In the genomic region with DNA sequence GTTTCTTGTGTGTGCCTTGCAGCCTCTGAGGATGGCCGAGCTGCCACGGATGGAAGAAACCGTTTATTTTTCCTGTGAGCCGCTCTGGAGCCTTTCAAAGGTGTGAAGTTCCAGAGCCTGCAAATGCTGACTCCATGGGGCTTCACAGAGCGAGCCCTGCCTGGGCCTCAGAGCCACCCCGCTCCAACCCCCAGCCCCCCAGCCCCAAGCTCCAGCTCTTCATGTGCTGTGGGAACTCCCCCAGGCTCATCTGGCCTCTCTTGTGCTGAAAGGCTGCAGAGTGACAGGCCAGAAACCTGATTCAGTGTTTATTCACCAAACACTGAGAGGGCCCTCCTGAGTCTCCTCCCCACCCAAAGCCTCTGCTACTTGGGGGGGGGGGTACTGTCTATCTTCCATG, we compare ENCODE assay signal across 20 mouse cellular contexts.
DNase-seq lines count a peak whose midpoint lies in the region; ATAC-seq and TF ChIP-seq lines count a peak whose summit lies in the region.
"Had no signal": no experiment of that assay in that cellular context is flagged by ENCODE, and none has a peak within 500 bp of the region (broad histone marks: within the 10 kb centered on the region; RNA-seq: fewer than 3 reads in every experiment).

No protein-coding gene starts in this region.

- no peak for DNase-seq in forebrain, postnatal 0 days
- peak; percentile 38 for DNase-seq in lung, embryonic 14.5 days
- no peak for DNase-seq in lung, adult 2 months
- no peak for DNase-seq in layer of hippocampus, adult 9-10 months (ENCODE audit: low spot score)
- DNase-seq: adrenal gland, postnatal 25 days; cerebellum, adult 18-20 months; cerebellum, postnatal 25 days; gastrocnemius, postnatal 25 days; kidney, adult 2 months; lung, postnatal 10 days; midbrain, embryonic 14.5 days; right cerebral cortex, postnatal 14 days; spleen, adult 18-20 months; thymus, adult 18-20 months had no signal

- no peaks in the 10 kb centered on the region for H3K36me3 ChIP-seq in forebrain, embryonic 12.5 days (replicated peaks)
- no peaks in the 10 kb centered on the region for H3K36me3 ChIP-seq in forebrain, postnatal 0 days (ENCODE audit: insufficient read depth)
- H3K36me3 ChIP-seq in lung, embryonic 14.5 days (ENCODE audit: insufficient read depth): no peaks in the 10 kb centered on the region
- no peaks in the 10 kb centered on the region for H3K36me3 ChIP-seq in embryonic facial prominence, embryonic 12.5 days
- no peaks in the 10 kb centered on the region for H3K36me3 ChIP-seq in limb, embryonic 15.5 days
- H3K36me3 ChIP-seq: heart, embryonic 15.5 days; liver, embryonic 15.5 days had no signal

- peak overlapping the region; percentile 31; the same call in 1 of the 2 replicates for H3K27ac ChIP-seq in forebrain, embryonic 12.5 days
- H3K27ac ChIP-seq in forebrain, postnatal 0 days (ENCODE audit: low read depth, low read length): no peak overlapping the region
- no peak overlapping the region for H3K27ac ChIP-seq in lung, embryonic 14.5 days (ENCODE audit: low read depth)
- peak overlapping the region; percentile 52 for H3K27ac ChIP-seq in embryonic facial prominence, embryonic 12.5 days
- H3K27ac ChIP-seq in limb, embryonic 15.5 days: peak overlapping the region; percentile 54
- H3K27ac ChIP-seq: heart, embryonic 15.5 days; liver, embryonic 15.5 days had no signal

- no peak overlapping the region for H3K4me2 ChIP-seq in forebrain, embryonic 12.5 days
- H3K4me2 ChIP-seq in forebrain, postnatal 0 days (ENCODE audit: low read depth): no peak overlapping the region
- H3K4me2 ChIP-seq in lung, embryonic 14.5 days: no peak overlapping the region
- no peak overlapping the region for H3K4me2 ChIP-seq in embryonic facial prominence, embryonic 12.5 days (replicated peaks)
- no peak overlapping the region for H3K4me2 ChIP-seq in limb, embryonic 15.5 days
- H3K4me2 ChIP-seq: heart, embryonic 15.5 days; liver, embryonic 15.5 days had no signal

- H3K9me3 ChIP-seq in forebrain, embryonic 12.5 days: no peaks in the 10 kb centered on the region
- H3K9me3 ChIP-seq in forebrain, postnatal 0 days (ENCODE audit: low read length): no peaks in the 10 kb centered on the region
- H3K9me3 ChIP-seq in lung, embryonic 14.5 days (ENCODE audit: low read depth, low read length): no peaks in the 10 kb centered on the region
- H3K9me3 ChIP-seq in embryonic facial prominence, embryonic 12.5 days: no peaks in the 10 kb centered on the region
- no peaks in the 10 kb centered on the region for H3K9me3 ChIP-seq in limb, embryonic 15.5 days
- H3K9me3 ChIP-seq: heart, embryonic 15.5 days; liver, embryonic 15.5 days had no signal

- TF ChIP-seq POLR2A in lung, adult 2 months (IDR thresholded peaks at IDR 0.05; ENCODE audit: borderline replicate concordance, extremely low read depth, low read depth, low read length): no peak

- H3K4me3 ChIP-seq in forebrain, embryonic 12.5 days (replicated peaks): no peak overlapping the region
- H3K4me3 ChIP-seq in forebrain, postnatal 0 days (ENCODE audit: low read depth, low read length): no peak overlapping the region
- no peak overlapping the region for H3K4me3 ChIP-seq in lung, embryonic 14.5 days (ENCODE audit: low read depth, low read length)
- H3K4me3 ChIP-seq in lung, adult 2 months (replicated peaks; ENCODE audit: extremely low read depth, low read depth, low read length): no peak overlapping the region
- no peak overlapping the region for H3K4me3 ChIP-seq in embryonic facial prominence, embryonic 12.5 days
- H3K4me3 ChIP-seq in limb, embryonic 15.5 days: no peak overlapping the region
- H3K4me3 ChIP-seq: heart, embryonic 15.5 days; liver, embryonic 15.5 days; myocyte had no signal

- H3K27me3 ChIP-seq in forebrain, embryonic 12.5 days: peaks cover 71% of the 10 kb centered on the region
- peaks cover 18% of the 10 kb centered on the region; the same call in 1 of the 2 replicates for H3K27me3 ChIP-seq in forebrain, postnatal 0 days (ENCODE audit: insufficient read depth, low read length)
- peaks cover 12% of the 10 kb centered on the region; the same call in 1 of the 2 replicates for H3K27me3 ChIP-seq in lung, embryonic 14.5 days (ENCODE audit: insufficient read depth, low read length)
- H3K27me3 ChIP-seq in embryonic facial prominence, embryonic 12.5 days: peaks cover 12% of the 10 kb centered on the region; the same call in 1 of the 2 replicates
- peaks cover 24% of the 10 kb centered on the region for H3K27me3 ChIP-seq in limb, embryonic 15.5 days

- no peak for ATAC-seq in forebrain, embryonic 12.5 days (ENCODE audit: low FRiP score)
- ATAC-seq in forebrain, postnatal 0 days: no peak
- ATAC-seq in lung, embryonic 14.5 days (ENCODE audit: insufficient read depth): peak; percentile 25
- peak; percentile 54; the same call in 1 of the 2 replicates for ATAC-seq in embryonic facial prominence, embryonic 12.5 days (ENCODE audit: insufficient number of reproducible peaks, insufficient read depth, low FRiP score, low TSS enrichment)
- ATAC-seq in limb, embryonic 15.5 days (ENCODE audit: insufficient number of reproducible peaks, low FRiP score, low TSS enrichment, low read depth): peak; percentile 64

- WGBS in forebrain, embryonic 12.5 days: 55% methylated on average over 6 of the region's 6 CpGs
- WGBS in forebrain, postnatal 0 days: 46% methylated on average over 6 of the region's 6 CpGs
- 8% methylated on average over 6 of the region's 6 CpGs for WGBS in lung, embryonic 14.5 days
- 54% methylated on average over 6 of the region's 6 CpGs for WGBS in lung, adult 2 months
- 14% methylated on average over 6 of the region's 6 CpGs for WGBS in embryonic facial prominence, embryonic 12.5 days
- WGBS in limb, embryonic 15.5 days: 27% methylated on average over 6 of the region's 6 CpGs

- H3K9ac ChIP-seq in forebrain, embryonic 12.5 days: no peak overlapping the region
- H3K9ac ChIP-seq in forebrain, postnatal 0 days: no peak overlapping the region
- H3K9ac ChIP-seq in lung, embryonic 14.5 days: no peak overlapping the region
- H3K9ac ChIP-seq in embryonic facial prominence, embryonic 12.5 days: no peak overlapping the region
- H3K9ac ChIP-seq in limb, embryonic 15.5 days: no peak overlapping the region
- H3K9ac ChIP-seq: heart, embryonic 15.5 days; liver, embryonic 15.5 days had no signal

- peaks cover 34% of the 10 kb centered on the region for H3K4me1 ChIP-seq in forebrain, embryonic 12.5 days
- 0 out of 2 replicates have a peak, but pooled peaks cover 7% of the 10 kb centered on the region for H3K4me1 ChIP-seq in forebrain, postnatal 0 days (ENCODE audit: insufficient read depth)
- no peaks in the 10 kb centered on the region for H3K4me1 ChIP-seq in lung, embryonic 14.5 days (ENCODE audit: insufficient read depth)
- no peaks in the 10 kb centered on the region for H3K4me1 ChIP-seq in lung, adult 2 months (ENCODE audit: control insufficient read depth, insufficient read depth, low read length)
- peaks cover 46% of the 10 kb centered on the region for H3K4me1 ChIP-seq in embryonic facial prominence, embryonic 12.5 days
- H3K4me1 ChIP-seq in limb, embryonic 15.5 days: peaks cover 37% of the 10 kb centered on the region
- H3K4me1 ChIP-seq: heart, embryonic 15.5 days; liver, embryonic 15.5 days had no signal

- TF ChIP-seq CTCF in forebrain, postnatal 0 days (IDR thresholded peaks at IDR 0.05; ENCODE audit: low read depth): no peak
- TF ChIP-seq CTCF in lung, embryonic 14.5 days (IDR thresholded peaks at IDR 0.05; ENCODE audit: low read depth): no peak
- no peak for TF ChIP-seq CTCF in lung, adult 2 months (IDR thresholded peaks at IDR 0.05; ENCODE audit: insufficient read depth, low read length)

Comparison
In these comparisons a context has a peak if more than half of its experiments do, and no peak if none do; other contexts are left out.
1. H3K27ac ChIP-seq: peak in forebrain, embryonic 12.5 days (single experiment), embryonic facial prominence, embryonic 12.5 days (single experiment) and limb, embryonic 15.5 days (single experiment); none in forebrain, postnatal 0 days (single experiment) and lung, embryonic 14.5 days (single experiment).
2. ATAC-seq: peak in lung, embryonic 14.5 days (single experiment), embryonic facial prominence, embryonic 12.5 days (single experiment) and limb, embryonic 15.5 days (single experiment); none in forebrain, embryonic 12.5 days (single experiment) and forebrain, postnatal 0 days (single experiment).